Mouse (Mus musculus): ENCODE results near the gene Sez6l. TPM values are rescaled to one million over a fixed set of nuclear protein-coding genes. Genes with fewer than 3 reads are reported as not detected.

Gene Sez6l
- polyA plus RNA-seq, 1 experiment from 2014 or later, result 32.5 TPM

- Histone ChIP-seq H3K9me3 (replicated peaks) (no peaks in the 10 kb centered on the region), H3K36me3 (no peaks in the 10 kb centered on the region), H3K4me3 (replicated peaks) (no peak overlapping the region), H3K4me1 (peaks cover 26% of the 10 kb centered on the region), H3K27me3 (replicated peaks) (no peaks in the 10 kb centered on the region), H3K4me2 (no peak overlapping the region), H3K27ac (replicated peaks) (no peak overlapping the region), H3K9ac (replicated peaks) (no peak overlapping the region)
- no peak for ATAC-seq (ENCODE audit: low FRiP score)
- 80% methylated on average over 1 of the region's 1 CpGs for WGBS
Measured at GRCm38 (mm10) chr5:112487504-112487903, 89.5 kb downstream of the Sez6l start.

GRCm38 (mm10) chr5:112486415-112486814, 90.6 kb downstream of the Sez6l start:
- Histone ChIP-seq H3K27ac (replicated peaks) (no peak overlapping the region), H3K9ac (replicated peaks) (no peak overlapping the region), H3K36me3 (no peaks in the 10 kb centered on the region), H3K4me1 (peaks cover 33% of the 10 kb centered on the region), H3K4me2 (no peak overlapping the region), H3K9me3 (replicated peaks) (no peaks in the 10 kb centered on the region), H3K27me3 (replicated peaks) (no peaks in the 10 kb centered on the region), H3K4me3 (replicated peaks) (no peak overlapping the region)
- ATAC-seq (ENCODE audit: low FRiP score), result no peak
- 77% methylated on average over 5 of the region's 5 CpGs for WGBS

- Histone ChIP-seq H3K27ac (replicated peaks) (peak overlapping the region; percentile 58; the same call in 1 of the 2 replicates), H3K4me1 (peaks cover 36% of the 10 kb centered on the region), H3K4me2 (no peak overlapping the region), H3K9ac (replicated peaks) (no peak overlapping the region), H3K27me3 (replicated peaks) (no peaks in the 10 kb centered on the region), H3K4me3 (replicated peaks) (no peak overlapping the region), H3K36me3 (no peaks in the 10 kb centered on the region), H3K9me3 (replicated peaks) (no peaks in the 10 kb centered on the region)
- ATAC-seq (ENCODE audit: low FRiP score), result no peak
- 11% methylated on average over 13 of the region's 13 CpGs for WGBS
Measured at GRCm38 (mm10) chr5:112484924-112485715, 91.9 kb downstream of the Sez6l start.

- Histone ChIP-seq H3K9ac (replicated peaks) (no peak overlapping the region), H3K27me3 (replicated peaks) (no peaks in the 10 kb centered on the region), H3K4me2 (no peak overlapping the region), H3K27ac (replicated peaks) (no peak overlapping the region), H3K9me3 (replicated peaks) (no peaks in the 10 kb centered on the region), H3K4me1 (peaks cover 46% of the 10 kb centered on the region), H3K4me3 (replicated peaks) (no peak overlapping the region), H3K36me3 (no peaks in the 10 kb centered on the region)
- no peak for ATAC-seq (ENCODE audit: low FRiP score)
- WGBS, result 88% methylated on average over 8 of the region's 8 CpGs
Measured at GRCm38 (mm10) chr5:112483030-112483429, 94.0 kb downstream of the Sez6l start.

- H3K4me1 ChIP-seq, result peaks cover 51% of the 10 kb centered on the region
- H3K36me3 ChIP-seq, result no peaks in the 10 kb centered on the region
- no peak overlapping the region for H3K9ac ChIP-seq (replicated peaks)
- H3K4me2 ChIP-seq, result 0 out of 2 replicates have a peak overlapping the region, but pooled peaks have one; percentile 29
- ATAC-seq (ENCODE audit: low FRiP score), result 0 out of 2 replicates have a peak, but pooled peaks have one; percentile 20
- peak overlapping the region; percentile 45 for H3K27ac ChIP-seq (replicated peaks)
- 53% methylated on average over 13 of the region's 13 CpGs for WGBS
- H3K4me3 ChIP-seq (replicated peaks), result no peak overlapping the region
- H3K27me3 ChIP-seq (replicated peaks), result no peaks in the 10 kb centered on the region
- H3K9me3 ChIP-seq (replicated peaks), result no peaks in the 10 kb centered on the region
Measured at GRCm38 (mm10) chr5:112482551-112482950, 94.4 kb downstream of the Sez6l start.

- H3K9ac ChIP-seq (replicated peaks), result no peak overlapping the region
- H3K4me1 ChIP-seq, result peaks cover 52% of the 10 kb centered on the region
- H3K4me3 ChIP-seq (replicated peaks), result no peak overlapping the region
- H3K27ac ChIP-seq (replicated peaks), result peak overlapping the region; percentile 45
- H3K9me3 ChIP-seq (replicated peaks), result no peaks in the 10 kb centered on the region
- no peaks in the 10 kb centered on the region for H3K36me3 ChIP-seq
- no peaks in the 10 kb centered on the region for H3K27me3 ChIP-seq (replicated peaks)
- ATAC-seq (ENCODE audit: low FRiP score), result peak; percentile 51
- 16% methylated on average over 19 of the region's 19 CpGs for WGBS
- peak overlapping the region; percentile 29 for H3K4me2 ChIP-seq
Measured at GRCm38 (mm10) chr5:112481946-112482410, 95.0 kb downstream of the Sez6l start.

GRCm38 (mm10) chr5:112473453-112473852, 103.5 kb downstream of the Sez6l start:
- Histone ChIP-seq H3K9ac (replicated peaks) (no peak overlapping the region), H3K27ac (replicated peaks) (no peak overlapping the region), H3K36me3 (peaks cover 18% of the 10 kb centered on the region), H3K9me3 (replicated peaks) (no peaks in the 10 kb centered on the region), H3K4me1 (peaks cover 24% of the 10 kb centered on the region), H3K4me3 (replicated peaks) (no peak overlapping the region), H3K4me2 (no peak overlapping the region), H3K27me3 (replicated peaks) (0 out of 2 replicates have a peak, but pooled peaks cover 7% of the 10 kb centered on the region)
- 45% methylated on average over 6 of the region's 6 CpGs for WGBS
- ATAC-seq (ENCODE audit: low FRiP score), result no peak

- H3K9ac ChIP-seq (replicated peaks), result no peak overlapping the region
- WGBS, result 74% methylated on average over 6 of the region's 6 CpGs
Measured at GRCm38 (mm10) chr5:112470144-112470543, 106.8 kb downstream of the Sez6l start.

GRCm38 (mm10) chr5:112468986-112469581, 107.9 kb downstream of the Sez6l start:
- peaks cover 30% of the 10 kb centered on the region for H3K4me1 ChIP-seq
- no peak overlapping the region for H3K4me3 ChIP-seq (replicated peaks)
- H3K36me3 ChIP-seq, result peaks cover 15% of the 10 kb centered on the region
- H3K27me3 ChIP-seq (replicated peaks), result 0 out of 2 replicates have a peak, but pooled peaks cover 6% of the 10 kb centered on the region
- no peak overlapping the region for H3K4me2 ChIP-seq
- no peak overlapping the region for H3K9ac ChIP-seq (replicated peaks)
- no peaks in the 10 kb centered on the region for H3K9me3 ChIP-seq (replicated peaks)
- H3K27ac ChIP-seq (replicated peaks), result no peak overlapping the region
- no peak for ATAC-seq (ENCODE audit: low FRiP score)
- WGBS, result 84% methylated on average over 4 of the region's 4 CpGs

More at GRCm38 (mm10) chr5:112470144-112470543, 106.8 kb downstream of the Sez6l start:
- H3K4me2 ChIP-seq, result no peak overlapping the region
- no peak overlapping the region for H3K4me3 ChIP-seq (replicated peaks)
- 0 out of 2 replicates have a peak, but pooled peaks cover 7% of the 10 kb centered on the region for H3K27me3 ChIP-seq (replicated peaks)
- no peak overlapping the region for H3K27ac ChIP-seq (replicated peaks)
- H3K36me3 ChIP-seq, result peaks cover 18% of the 10 kb centered on the region
- peaks cover 30% of the 10 kb centered on the region for H3K4me1 ChIP-seq
- no peak for ATAC-seq (ENCODE audit: low FRiP score)
- H3K9me3 ChIP-seq (replicated peaks), result no peaks in the 10 kb centered on the region

- no peak overlapping the region for H3K4me3 ChIP-seq (replicated peaks)
- 0 out of 2 replicates have a peak overlapping the region, but pooled peaks have one; percentile 41 for H3K27ac ChIP-seq (replicated peaks)
- H3K9me3 ChIP-seq (replicated peaks), result no peaks in the 10 kb centered on the region
- no peak overlapping the region for H3K4me2 ChIP-seq
- no peak overlapping the region for H3K9ac ChIP-seq (replicated peaks)
- H3K27me3 ChIP-seq (replicated peaks), result 0 out of 2 replicates have a peak, but pooled peaks cover 6% of the 10 kb centered on the region
- WGBS, result 37% methylated on average over 6 of the region's 6 CpGs
- peaks cover 12% of the 10 kb centered on the region for H3K36me3 ChIP-seq
- ATAC-seq (ENCODE audit: low FRiP score), result no peak
- peaks cover 18% of the 10 kb centered on the region for H3K4me1 ChIP-seq
Measured at GRCm38 (mm10) chr5:112466331-112466730, 110.7 kb downstream of the Sez6l start.

- H3K4me3 ChIP-seq (replicated peaks), result no peak overlapping the region
- 43% methylated on average over 3 of the region's 3 CpGs for WGBS
Measured at GRCm38 (mm10) chr5:112459903-112460302, 117.1 kb downstream of the Sez6l start.

More at GRCm38 (mm10) chr5:112459903-112460302, 117.1 kb downstream of the Sez6l start:
- H3K36me3 ChIP-seq, result peaks cover 20% of the 10 kb centered on the region
- no peaks in the 10 kb centered on the region for H3K4me1 ChIP-seq
- ATAC-seq (ENCODE audit: low FRiP score), result no peak
- no peak overlapping the region for H3K4me2 ChIP-seq
- 0 out of 2 replicates have a peak, but pooled peaks cover 8% of the 10 kb centered on the region for H3K27me3 ChIP-seq (replicated peaks)
- H3K9ac ChIP-seq (replicated peaks), result no peak overlapping the region
- no peaks in the 10 kb centered on the region for H3K9me3 ChIP-seq (replicated peaks)
- no peak overlapping the region for H3K27ac ChIP-seq (replicated peaks)

Measured in neural tube, embryonic 15.5 days (tissue).